Mouse (Mus musculus): ENCODE data around the gene Tmem120b.

The Tmem120b gene

GRCm38 (mm10) chr5:123129170-123129757, 61.0 kb downstream of the Tmem120b start:
- DNase-seq: no peak

- DNase-seq: no peak
These were observed 62.0 kb downstream of the Tmem120b start for GRCm38 (mm10) chr5:123130030-123130813.

- DNase-seq: peak; percentile 5 to 12
These were observed 62.6 kb downstream of the Tmem120b start for GRCm38 (mm10) chr5:123130814-123131148.

- peak; percentile 90 to 94 for DNase-seq
These were observed 64.3 kb downstream of the Tmem120b start, which contains the start of gene Rhof for GRCm38 (mm10) chr5:123132308-123133071. Gene Rhof (minus strand): TSS chr5:123132692.

- peak; percentile 92 to 93 for DNase-seq
These were observed 65.0 kb downstream of the Tmem120b start for GRCm38 (mm10) chr5:123133083-123133783.

GRCm38 (mm10) chr5:123133784-123134143, 65.5 kb downstream of the Tmem120b start:
- DNase-seq: peak in 1 of 2 experiments; percentile 54

GRCm38 (mm10) chr5:123134186-123134874, 66.1 kb downstream of the Tmem120b start:
- peak; percentile 73 to 86 for DNase-seq

GRCm38 (mm10) chr5:123134875-123135382, 66.7 kb downstream of the Tmem120b start:
- no peak for DNase-seq

GRCm38 (mm10) chr5:123135471-123136360, 67.5 kb downstream of the Tmem120b start:
- peak; percentile 69 to 77 for DNase-seq

- DNase-seq: peak; percentile 61 to 78
These were observed 68.3 kb downstream of the Tmem120b start for GRCm38 (mm10) chr5:123136361-123137043.

GRCm38 (mm10) chr5:123137044-123137909, 69.1 kb downstream of the Tmem120b start:
- DNase-seq: peak; percentile 70 to 80

- DNase-seq: no peak
These were observed 69.7 kb downstream of the Tmem120b start for GRCm38 (mm10) chr5:123137910-123138229.

GRCm38 (mm10) chr5:123138230-123138911, 70.2 kb downstream of the Tmem120b start:
- peak in 1 of 2 experiments; percentile 72 for DNase-seq

- DNase-seq: peak; percentile 93
These were observed 70.9 kb downstream of the Tmem120b start for GRCm38 (mm10) chr5:123138953-123139721.

GRCm38 (mm10) chr5:123139722-123140627, 71.8 kb downstream of the Tmem120b start:
- DNase-seq: peak; percentile 43 to 64

GRCm38 (mm10) chr5:123140694-123141554, 72.7 kb downstream of the Tmem120b start:
- peak; percentile 96 to 97 for DNase-seq

Data from cerebellum, postnatal 25 days (tissue).